Mouse (Mus musculus) embryonic facial prominence, embryonic 15.5 days (tissue): ENCODE data around the gene Zfp704. TPM values are rescaled to one million over a fixed set of nuclear protein-coding genes. Genes with fewer than 3 reads are reported as not detected.
A peak's percentile ranks its signal among the peaks of the same experiment; 100 is the strongest.

ENCODE experiments used
- ATAC-seq: fragments of 200-750 bp; cut with Nextera tagmentation; 2 replicates; pipeline ENCODE4 v1.8.0; 2017; ENCODE audit warnings: low read depth, moderate TSS enrichment; ENCODE audit not compliant: insufficient number of reproducible peaks, low FRiP score, low TSS enrichment
- H3K27ac ChIP-seq: fragments of 300-500 bp; sonication (generic); replicated peaks from 2 replicates; pipeline ENCODE4 v1.5.1; 2015; ENCODE audit warnings: mild to moderate bottlenecking, inconsistent platforms
- H3K27me3 ChIP-seq: fragments of 300-500 bp; sonication (generic); 2 replicates; pipeline ENCODE4 v1.6.1; 2015; ENCODE audit warnings: inconsistent platforms
- H3K36me3 ChIP-seq: fragments of 300-500 bp; sonication (generic); 2 replicates; pipeline ENCODE4 v1.6.1; 2015; ENCODE audit warnings: mild to moderate bottlenecking, inconsistent platforms
- H3K4me1 ChIP-seq: fragments of 300-500 bp; sonication (generic); 2 replicates; pipeline ENCODE4 v1.6.1; 2015; ENCODE audit warnings: inconsistent platforms
- H3K4me2 ChIP-seq: fragments of 300-500 bp; sonication (generic); replicated peaks from 2 replicates; pipeline ENCODE4 v1.6.1; 2015; ENCODE audit warnings: mild to moderate bottlenecking, inconsistent platforms
- H3K4me3 ChIP-seq: fragments of 300-500 bp; sonication (generic); replicated peaks from 2 replicates; pipeline ENCODE4 v1.5.1; 2015; ENCODE audit warnings: mild to moderate bottlenecking, inconsistent platforms
- H3K9ac ChIP-seq: fragments of 300-500 bp; sonication (generic); 2 replicates; pipeline ENCODE4 v1.6.1; 2015; ENCODE audit warnings: inconsistent platforms
- H3K9me3 ChIP-seq: fragments of 300-500 bp; sonication (generic); replicated peaks from 2 replicates; pipeline ENCODE4 v1.6.1; 2016; ENCODE audit warnings: inconsistent platforms
- WGBS: fragments of 180-500 bp; shearing (Covaris S2); methylation state at CpG from one replicate; pipeline ENCODE4 v1.1.7; 2015; 5-methylcytosine and 5-hydroxymethylcytosine counted together
- polyA plus RNA-seq: library from polyadenylated mRNA; unstranded; fragments of >200 nt; fragmentation: Nextera tagmentation; extraction: Ambion mirVana; gene quantifications from 2 replicates; pipeline ENCODE4 v1.2.1, GENCODE M21; 2015

Gene Zfp704
- polyA plus RNA-seq, 1 experiment from 2014 or later: 9.0 TPM

DNA sequence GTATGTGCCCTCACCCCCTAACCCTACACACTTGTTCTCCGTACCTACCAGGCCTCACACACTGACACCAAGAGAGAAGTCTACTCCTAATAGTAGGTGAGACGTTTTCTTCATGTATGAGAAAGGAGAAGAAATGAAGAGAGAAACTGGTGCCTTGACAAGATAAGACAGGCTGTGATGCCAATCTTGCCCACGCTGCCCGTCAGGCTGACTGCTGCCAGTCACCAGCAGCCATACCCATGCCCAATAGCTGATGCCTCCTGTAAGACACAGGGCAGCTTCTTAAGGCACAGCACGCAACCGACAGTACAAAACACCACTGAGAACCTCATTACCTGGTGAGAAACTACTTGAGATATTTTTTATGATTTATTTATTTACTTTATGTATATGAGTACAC, 55.0 kb downstream of the Zfp704 start:
- no peaks in the 10 kb centered on the region for H3K27me3 ChIP-seq
- H3K4me1 ChIP-seq: peaks cover 7% of the 10 kb centered on the region
- H3K36me3 ChIP-seq: no peaks in the 10 kb centered on the region
- ATAC-seq: no peak
- no peaks in the 10 kb centered on the region for H3K9me3 ChIP-seq
- H3K4me3 ChIP-seq: no peak overlapping the region
- no peak overlapping the region for H3K4me2 ChIP-seq
- H3K9ac ChIP-seq: no peak overlapping the region
- H3K27ac ChIP-seq: no peak overlapping the region
- 88% methylated on average over 6 of the region's 6 CpGs for WGBS

DNA sequence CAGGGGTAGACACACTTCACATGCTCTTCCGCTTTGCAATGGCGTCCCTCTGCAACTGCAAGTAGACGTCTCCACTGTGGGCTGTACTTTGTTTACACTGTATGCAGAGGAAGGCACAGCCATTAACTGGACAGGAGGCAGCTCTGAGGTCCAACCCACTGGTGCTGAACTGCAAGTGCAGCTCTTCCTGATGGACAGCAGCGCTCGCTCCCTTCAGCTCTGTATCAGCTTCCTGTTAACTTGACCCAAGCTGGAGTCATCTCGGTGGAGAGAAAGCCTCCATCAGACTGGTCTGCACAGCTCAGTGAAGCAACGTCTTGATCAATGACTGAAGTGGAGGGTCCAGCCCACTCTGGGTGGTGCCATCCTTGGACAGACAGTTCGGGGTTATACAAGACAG, 57.6 kb downstream of the Zfp704 start:
- ATAC-seq: no peak
- Histone ChIP-seq H3K9ac (no peak overlapping the region), H3K9me3 (no peaks in the 10 kb centered on the region), H3K4me1 (peaks cover 15% of the 10 kb centered on the region), H3K4me3 (no peak overlapping the region), H3K27me3 (no peaks in the 10 kb centered on the region), H3K4me2 (no peak overlapping the region), H3K36me3 (no peaks in the 10 kb centered on the region), H3K27ac (no peak overlapping the region)
- WGBS: 61% methylated on average over 8 of the region's 8 CpGs

DNA sequence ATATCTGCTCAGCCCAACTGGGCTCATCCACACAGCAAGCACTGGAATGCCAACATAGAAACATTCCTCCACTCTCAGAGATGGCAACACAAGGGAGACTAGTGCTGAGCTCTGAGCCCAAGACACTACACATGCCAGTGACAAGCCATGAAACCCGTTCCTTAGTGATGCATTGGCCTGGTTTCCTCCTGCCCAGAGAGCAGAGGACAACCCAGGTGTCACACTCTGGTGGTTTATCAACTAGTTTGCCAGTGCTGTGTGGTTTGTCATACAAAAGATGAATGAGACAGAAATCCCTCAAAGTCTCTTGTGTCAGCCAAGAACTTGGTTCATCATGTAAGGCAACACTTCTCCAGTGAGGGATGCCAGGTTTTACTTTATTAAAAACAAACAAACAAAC, 59.0 kb downstream of the Zfp704 start:
- no peak overlapping the region for H3K4me2 ChIP-seq
- ATAC-seq: no peak
- no peak overlapping the region for H3K4me3 ChIP-seq
- no peak overlapping the region for H3K9ac ChIP-seq
- H3K9me3 ChIP-seq: no peaks in the 10 kb centered on the region
- H3K27ac ChIP-seq: no peak overlapping the region
- WGBS: 81% methylated on average over 1 of the region's 1 CpGs
- H3K36me3 ChIP-seq: no peaks in the 10 kb centered on the region
- H3K4me1 ChIP-seq: peaks cover 22% of the 10 kb centered on the region
- H3K27me3 ChIP-seq: no peaks in the 10 kb centered on the region

DNA sequence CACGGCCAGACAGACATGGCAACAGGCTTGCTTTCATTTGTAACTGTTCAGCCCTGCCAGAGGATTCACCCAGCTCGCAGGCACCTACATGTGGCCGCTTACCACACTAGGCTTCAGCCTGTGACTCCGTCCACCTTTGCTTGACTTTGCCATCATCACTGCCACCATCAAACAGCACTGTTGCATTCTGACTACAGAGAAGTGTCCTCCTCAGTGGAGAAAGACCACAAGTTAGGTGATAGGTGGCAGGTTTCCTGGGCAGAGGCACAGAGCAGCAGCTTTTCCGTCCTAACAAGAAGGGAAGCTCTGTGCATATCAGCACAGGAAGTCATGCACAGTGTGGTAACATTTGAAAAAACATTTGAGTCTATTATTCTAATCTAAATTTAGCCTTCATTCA, 60.1 kb downstream of the Zfp704 start:
- Histone ChIP-seq H3K4me1 (peaks cover 22% of the 10 kb centered on the region), H3K9ac (no peak overlapping the region), H3K4me2 (no peak overlapping the region), H3K27me3 (no peaks in the 10 kb centered on the region), H3K4me3 (no peak overlapping the region), H3K36me3 (no peaks in the 10 kb centered on the region), H3K9me3 (no peaks in the 10 kb centered on the region), H3K27ac (no peak overlapping the region)
- 84% methylated on average over 5 of the region's 5 CpGs for WGBS
- no peak for ATAC-seq

DNA sequence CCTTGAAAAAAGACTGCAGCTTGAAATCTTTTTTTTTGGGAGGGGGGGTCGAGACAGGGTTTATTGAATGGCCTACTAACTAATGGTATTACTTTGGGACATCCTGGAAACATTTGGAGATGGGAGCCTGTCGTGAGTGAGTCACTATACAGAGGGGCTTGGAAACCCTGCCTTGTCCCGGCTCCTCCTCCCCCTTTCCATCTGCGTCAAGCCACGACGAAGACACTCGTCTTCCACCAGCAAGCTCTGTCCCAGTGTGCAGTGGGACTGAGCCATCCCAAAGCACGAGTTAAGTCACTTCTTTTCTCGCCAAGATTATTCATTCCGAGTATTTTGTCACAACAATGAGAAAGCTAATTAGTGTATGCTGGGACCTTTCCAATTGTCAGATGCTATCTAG, 61.7 kb downstream of the Zfp704 start:
- Histone ChIP-seq H3K4me2 (no peak overlapping the region), H3K27me3 (no peaks in the 10 kb centered on the region), H3K9me3 (no peaks in the 10 kb centered on the region), H3K36me3 (no peaks in the 10 kb centered on the region), H3K9ac (no peak overlapping the region), H3K27ac (no peak overlapping the region), H3K4me1 (peaks cover 22% of the 10 kb centered on the region), H3K4me3 (no peak overlapping the region)
- 50% methylated on average over 10 of the region's 10 CpGs for WGBS
- ATAC-seq: no peak

DNA sequence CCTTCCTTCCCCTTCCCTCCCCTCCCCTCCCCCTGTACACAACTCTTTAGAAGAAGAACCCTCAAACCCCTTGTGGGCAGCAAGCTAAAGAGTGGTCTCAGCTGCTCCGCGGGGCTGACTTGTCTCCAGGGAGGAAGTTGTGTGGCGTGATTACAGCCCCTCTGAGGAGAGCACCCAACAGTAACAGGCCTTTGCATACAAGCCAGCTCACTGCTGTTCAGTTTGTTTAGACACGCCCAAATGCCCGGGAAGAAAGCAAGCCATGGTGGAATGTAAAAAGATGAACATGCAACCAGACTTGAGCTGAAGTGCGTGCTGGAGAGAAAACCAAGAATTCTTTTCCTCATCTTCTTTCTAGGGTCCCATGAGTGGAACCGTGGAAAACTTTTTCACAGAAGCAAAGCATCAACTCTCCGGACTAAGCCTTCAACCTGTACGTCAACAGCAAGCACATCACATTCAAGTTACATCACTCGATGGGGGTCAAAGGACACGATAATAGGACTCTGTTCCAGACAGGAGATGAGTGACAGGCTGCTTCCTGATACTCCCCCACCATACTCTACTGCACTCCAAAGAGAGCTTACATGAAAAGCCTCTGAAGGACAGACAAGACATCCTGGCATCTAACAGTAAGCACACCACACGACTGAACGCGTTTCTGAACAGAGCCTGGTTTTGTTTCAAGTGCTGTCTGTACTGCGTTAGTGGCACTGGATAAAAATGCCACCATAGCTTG, 62.8 kb downstream of the Zfp704 start:
- H3K4me1 ChIP-seq: peaks cover 22% of the 10 kb centered on the region
- peak; percentile 48; the same call in 1 of the 2 replicates for ATAC-seq
- H3K9me3 ChIP-seq: no peaks in the 10 kb centered on the region
- H3K4me2 ChIP-seq: no peak overlapping the region
- no peak overlapping the region for H3K4me3 ChIP-seq
- H3K27me3 ChIP-seq: no peaks in the 10 kb centered on the region
- WGBS: 17% methylated on average over 15 of the region's 15 CpGs
- H3K27ac ChIP-seq: 0 out of 2 replicates have a peak overlapping the region, but pooled peaks have one; percentile 17
- H3K36me3 ChIP-seq: no peaks in the 10 kb centered on the region
- H3K9ac ChIP-seq: no peak overlapping the region

DNA sequence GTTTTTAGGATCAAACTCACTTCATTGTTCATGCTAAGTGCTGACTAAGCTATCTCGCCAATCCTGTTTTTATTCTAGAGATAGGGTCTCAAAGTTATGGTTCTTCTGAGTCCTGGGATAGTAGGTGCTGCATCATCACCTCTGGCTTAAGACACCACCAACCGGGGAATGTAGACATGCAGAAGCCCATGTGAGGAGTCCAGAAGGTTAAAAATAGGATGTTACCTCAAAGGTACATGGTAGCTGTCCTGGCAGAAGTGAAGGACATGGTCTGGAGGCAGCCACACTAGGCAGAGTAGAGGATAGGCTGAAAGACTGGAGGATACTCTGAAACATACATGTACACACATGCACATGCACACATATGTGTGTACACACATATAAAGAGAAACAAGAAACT, 65.5 kb downstream of the Zfp704 start:
- peaks cover 15% of the 10 kb centered on the region for H3K4me1 ChIP-seq
- H3K9ac ChIP-seq: no peak overlapping the region
- ATAC-seq: no peak
- no peak overlapping the region for H3K27ac ChIP-seq
- no peaks in the 10 kb centered on the region for H3K9me3 ChIP-seq
- H3K4me3 ChIP-seq: no peak overlapping the region
- no peaks in the 10 kb centered on the region for H3K27me3 ChIP-seq
- WGBS: 82% methylated on average over 2 of the region's 2 CpGs
- no peak overlapping the region for H3K4me2 ChIP-seq
- H3K36me3 ChIP-seq: no peaks in the 10 kb centered on the region

DNA sequence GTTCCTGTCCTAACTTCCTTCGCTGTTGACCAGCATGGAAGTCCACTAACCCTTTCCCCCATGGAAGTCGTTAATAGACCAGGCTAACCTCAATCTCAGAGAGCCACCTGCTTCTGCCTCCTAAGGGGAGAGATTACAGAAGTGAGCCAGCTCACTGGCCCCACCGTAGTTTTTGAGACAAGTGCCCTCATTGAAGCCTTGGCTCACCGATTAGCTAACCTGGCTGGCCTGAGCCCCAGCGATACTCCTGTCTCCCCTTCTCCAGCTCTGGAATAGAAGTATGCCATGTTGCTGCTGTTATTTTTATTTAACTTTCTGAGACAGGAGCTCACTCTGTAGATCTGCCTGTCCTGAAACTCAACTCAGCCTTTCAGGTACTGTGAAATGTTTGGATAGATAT, 66.0 kb downstream of the Zfp704 start:
- no peak overlapping the region for H3K4me3 ChIP-seq
- no peak overlapping the region for H3K4me2 ChIP-seq
- no peaks in the 10 kb centered on the region for H3K9me3 ChIP-seq
- H3K9ac ChIP-seq: no peak overlapping the region
- H3K4me1 ChIP-seq: peaks cover 15% of the 10 kb centered on the region
- H3K27ac ChIP-seq: no peak overlapping the region
- no peaks in the 10 kb centered on the region for H3K36me3 ChIP-seq
- 83% methylated on average over 5 of the region's 5 CpGs for WGBS
- no peaks in the 10 kb centered on the region for H3K27me3 ChIP-seq
- no peak for ATAC-seq

DNA sequence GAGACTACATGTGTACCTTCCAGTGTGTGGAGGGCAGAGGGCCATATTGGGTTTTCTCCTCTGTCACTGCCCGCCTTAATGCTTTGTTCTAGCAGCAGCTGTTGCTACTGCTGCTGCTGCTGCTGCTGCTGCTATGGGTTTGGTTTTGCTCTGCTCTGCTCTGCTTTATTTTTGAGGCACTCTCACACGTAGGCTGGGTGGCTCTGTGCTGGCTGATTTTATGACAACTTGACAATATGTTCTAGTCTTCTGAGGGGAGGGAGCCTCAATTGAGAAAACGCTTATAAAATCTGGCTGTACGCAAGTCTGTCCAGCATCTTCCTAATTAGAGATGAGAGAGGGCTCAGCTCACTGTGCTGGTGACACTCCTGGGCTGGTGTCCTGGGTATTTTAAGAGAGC, 66.4 kb downstream of the Zfp704 start:
- no peaks in the 10 kb centered on the region for H3K36me3 ChIP-seq
- H3K27me3 ChIP-seq: no peaks in the 10 kb centered on the region
- no peak overlapping the region for H3K27ac ChIP-seq
- WGBS: 66% methylated on average over 4 of the region's 4 CpGs
- H3K4me1 ChIP-seq: peaks cover 15% of the 10 kb centered on the region
- H3K9me3 ChIP-seq: no peaks in the 10 kb centered on the region
- H3K4me2 ChIP-seq: no peak overlapping the region
- H3K4me3 ChIP-seq: no peak overlapping the region
- H3K9ac ChIP-seq: no peak overlapping the region
- ATAC-seq: no peak

DNA sequence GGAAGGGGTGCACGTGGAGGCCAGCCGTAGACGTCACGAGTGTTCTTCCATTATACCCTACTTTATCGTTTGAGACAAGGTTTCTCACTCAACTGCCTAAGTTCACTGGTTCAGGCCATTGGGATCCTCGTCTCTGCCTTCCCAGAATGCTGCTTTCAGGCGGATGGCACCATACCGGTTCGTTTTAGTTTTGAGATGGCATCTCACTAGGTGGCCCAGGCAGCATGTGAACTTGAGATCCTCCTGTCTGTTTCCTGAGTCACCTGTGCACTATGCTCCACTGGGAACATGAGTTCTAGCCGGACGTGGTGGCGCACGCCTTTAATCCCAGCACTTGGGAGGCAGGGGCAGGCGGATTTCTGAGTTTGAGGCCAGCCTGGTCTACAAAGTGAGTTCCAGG, 68.3 kb downstream of the Zfp704 start:
- Histone ChIP-seq H3K27ac (no peak overlapping the region), H3K9me3 (no peaks in the 10 kb centered on the region), H3K36me3 (no peaks in the 10 kb centered on the region), H3K4me3 (no peak overlapping the region), H3K27me3 (no peaks in the 10 kb centered on the region), H3K4me1 (peaks cover 4% of the 10 kb centered on the region; the same call in 1 of the 2 replicates), H3K9ac (no peak overlapping the region), H3K4me2 (no peak overlapping the region)
- no peak for ATAC-seq
- 86% methylated on average over 14 of the region's 14 CpGs for WGBS

DNA sequence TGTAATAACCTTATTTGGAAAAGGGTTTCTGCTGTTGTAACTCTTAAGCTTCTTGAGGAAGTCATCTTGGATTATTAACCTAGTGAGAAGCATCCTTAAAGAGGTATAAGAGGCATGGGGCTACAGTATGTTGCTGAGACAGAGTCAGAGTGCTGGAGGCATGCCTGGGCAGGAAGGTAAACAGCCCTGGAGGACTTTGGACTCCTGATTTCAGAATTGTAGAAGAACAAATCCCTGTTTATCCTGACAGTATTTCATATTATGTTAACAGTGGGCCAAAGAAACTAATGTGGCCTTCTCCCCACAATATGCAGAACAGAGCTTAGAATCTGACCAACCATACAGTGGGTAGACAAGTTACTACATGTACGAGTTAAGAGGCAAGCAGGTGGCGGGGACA, 71.4 kb downstream of the Zfp704 start:
- no peaks in the 10 kb centered on the region for H3K9me3 ChIP-seq
- H3K9ac ChIP-seq: no peak overlapping the region
- H3K27ac ChIP-seq: no peak overlapping the region
- no peak for ATAC-seq
- H3K4me2 ChIP-seq: no peak overlapping the region
- no peak overlapping the region for H3K4me3 ChIP-seq
- H3K4me1 ChIP-seq: peaks cover 4% of the 10 kb centered on the region; the same call in 1 of the 2 replicates
- WGBS: 84% methylated on average over 2 of the region's 2 CpGs
- no peaks in the 10 kb centered on the region for H3K27me3 ChIP-seq
- no peaks in the 10 kb centered on the region for H3K36me3 ChIP-seq

DNA sequence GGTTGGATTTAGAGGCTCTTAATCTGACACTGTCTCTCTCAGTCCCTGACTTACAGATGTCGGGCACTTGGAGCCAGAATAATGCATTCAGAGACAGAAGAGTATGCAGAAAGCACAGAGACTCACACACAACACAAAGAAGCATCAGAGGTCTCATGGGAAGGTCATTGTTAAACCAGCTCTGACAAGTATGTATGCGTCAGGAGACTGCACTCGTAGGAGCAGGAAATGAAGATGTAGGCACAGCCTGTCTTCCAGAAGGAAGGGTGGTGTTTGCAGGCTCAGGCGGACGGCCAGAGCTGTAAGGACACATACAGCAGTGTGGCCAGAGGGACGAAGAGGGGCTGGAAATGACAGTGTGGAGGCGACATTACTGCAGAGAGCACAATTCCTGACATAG, 72.0 kb downstream of the Zfp704 start:
- H3K4me2 ChIP-seq: no peak overlapping the region
- no peak for ATAC-seq
- no peaks in the 10 kb centered on the region for H3K9me3 ChIP-seq
- no peak overlapping the region for H3K27ac ChIP-seq
- H3K27me3 ChIP-seq: no peaks in the 10 kb centered on the region
- peaks cover 4% of the 10 kb centered on the region; the same call in 1 of the 2 replicates for H3K4me1 ChIP-seq
- H3K9ac ChIP-seq: no peak overlapping the region
- H3K36me3 ChIP-seq: no peaks in the 10 kb centered on the region
- H3K4me3 ChIP-seq: no peak overlapping the region
- 68% methylated on average over 7 of the region's 7 CpGs for WGBS
